Mouse (Mus musculus) heart, embryonic 10.5 days (tissue): ENCODE results near the gene Cdk5rap2. TPM values are rescaled to one million over a fixed set of nuclear protein-coding genes. Genes with fewer than 3 reads are reported as not detected.

Experiments
- DNase-seq: peaks from one replicate; pipeline ENCODE4 v3.0.0-alpha.2; 2017; ENCODE audit warnings: low spot score
- H3K27ac ChIP-seq: fragments of 300-500 bp; sonication (generic); 2 replicates; pipeline ENCODE4 v1.5.1; 2016; ENCODE audit warnings: mild to moderate bottlenecking
- H3K27me3 ChIP-seq: fragments of 300-500 bp; sonication (generic); 2 replicates; pipeline ENCODE4 v1.6.1; 2016; ENCODE audit warnings: mild to moderate bottlenecking; ENCODE audit not compliant: poor library complexity, insufficient read depth, severe bottlenecking
- H3K36me3 ChIP-seq: fragments of 300-500 bp; sonication (generic); 2 replicates; pipeline ENCODE4 v1.6.1; 2016; ENCODE audit warnings: mild to moderate bottlenecking, moderate library complexity
- H3K4me1 ChIP-seq: fragments of 300-500 bp; sonication (generic); 2 replicates; pipeline ENCODE4 v1.6.1; 2016; ENCODE audit warnings: mild to moderate bottlenecking
- H3K4me3 ChIP-seq: fragments of 300-500 bp; sonication (generic); 2 replicates; pipeline ENCODE4 v1.5.1; 2016; ENCODE audit warnings: mild to moderate bottlenecking, moderate library complexity
- H3K9me3 ChIP-seq: fragments of 300-500 bp; sonication (generic); 2 replicates; pipeline ENCODE4 v1.6.1; 2016; ENCODE audit warnings: mild to moderate bottlenecking, moderate library complexity
- WGBS: fragments of 180-500 bp; shearing (Covaris S2); methylation state at CpG from one replicate; pipeline ENCODE4 v1.1.7; 2016; 5-methylcytosine and 5-hydroxymethylcytosine counted together
- polyA plus RNA-seq: library from polyadenylated mRNA; unstranded; fragments of >200 nt; fragmentation: Nextera tagmentation; extraction: Ambion mirVana; gene quantifications from 2 replicates; pipeline ENCODE4 v1.2.1, GENCODE M21; 2016

The Cdk5rap2 gene
- polyA plus RNA-seq, 1 experiment from 2014 or later, result 17.7 TPM

DNA sequence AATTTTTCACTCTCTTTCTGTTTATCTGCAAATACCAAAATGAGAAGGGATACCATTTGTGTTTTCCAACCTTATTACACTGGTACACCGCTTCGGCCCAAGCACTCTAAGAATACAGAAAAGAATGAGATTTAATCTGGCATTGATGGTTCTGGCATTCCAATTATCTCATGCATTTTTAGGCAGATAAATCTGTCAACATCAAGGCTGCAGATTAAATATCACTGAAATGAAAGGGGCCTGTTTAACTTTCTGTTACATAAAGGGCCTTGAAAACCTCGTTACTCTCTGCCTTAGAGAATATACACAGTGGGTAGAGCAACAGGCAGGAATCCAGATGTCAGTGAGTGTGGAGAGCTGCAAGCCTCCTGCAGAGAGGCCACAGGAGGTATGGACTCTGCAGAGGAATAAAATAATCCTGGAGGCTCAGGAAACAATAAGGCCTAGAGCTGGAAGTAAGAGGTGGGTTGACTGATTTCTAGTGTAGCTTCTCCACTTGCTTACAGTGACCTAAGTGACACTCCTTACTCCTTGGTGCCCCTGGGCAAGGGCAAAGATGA lies 166.6 kb downstream of the Cdk5rap2 start:
- Histone ChIP-seq H3K4me3 (no peak overlapping the region), H3K27me3 (no peaks in the 10 kb centered on the region), H3K4me1 (no peaks in the 10 kb centered on the region; the same call in 1 of the 2 replicates), H3K27ac (no peak overlapping the region), H3K36me3 (peaks cover 63% of the 10 kb centered on the region), H3K9me3 (no peaks in the 10 kb centered on the region)
- no peak for DNase-seq
- 64% methylated on average over 3 of the region's 3 CpGs for WGBS

DNA sequence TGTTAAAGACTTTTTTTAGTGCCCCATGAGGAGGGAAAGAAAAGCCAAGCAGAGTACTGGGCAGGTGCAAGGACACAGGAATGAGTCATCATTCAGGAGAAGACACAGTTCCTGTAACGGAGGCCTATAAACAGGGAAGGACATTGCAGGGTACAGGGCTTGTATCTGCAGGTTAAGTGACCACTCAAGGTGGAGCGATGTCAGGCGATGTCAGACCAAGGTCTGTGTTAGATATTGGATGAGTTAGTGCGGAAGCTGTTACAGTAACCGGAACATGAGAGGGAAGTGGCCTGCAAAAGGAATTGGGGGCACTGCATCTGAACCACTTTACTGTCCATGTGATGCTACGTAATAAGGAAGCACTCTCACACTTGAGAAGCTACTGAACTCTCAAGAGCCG lies 170.5 kb downstream of the Cdk5rap2 start:
- Histone ChIP-seq H3K4me1 (no peaks in the 10 kb centered on the region; the same call in 1 of the 2 replicates), H3K36me3 (peaks cover 76% of the 10 kb centered on the region), H3K27me3 (no peaks in the 10 kb centered on the region), H3K9me3 (no peaks in the 10 kb centered on the region), H3K27ac (no peak overlapping the region), H3K4me3 (no peak overlapping the region)
- DNase-seq, result no peak
- 81% methylated on average over 7 of the region's 7 CpGs for WGBS

DNA sequence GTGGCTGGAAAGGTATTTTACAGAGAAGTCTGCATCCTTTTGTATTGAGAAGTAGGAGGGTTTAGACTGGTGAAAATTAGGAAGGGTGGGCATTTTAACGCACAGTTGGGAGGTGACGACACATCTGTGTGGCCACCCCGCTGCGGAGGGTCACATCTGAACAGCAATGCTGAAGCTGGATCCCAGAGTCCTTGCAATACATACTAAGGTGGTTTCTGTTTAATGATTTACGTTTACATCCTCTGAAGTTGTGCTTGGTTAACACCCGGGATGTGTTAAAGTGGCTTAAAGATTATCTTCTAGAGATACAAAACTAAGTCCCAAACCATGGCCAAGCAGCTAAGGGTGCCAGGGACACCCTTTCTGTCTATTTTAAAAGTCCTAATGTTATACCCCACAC lies 171.4 kb downstream of the Cdk5rap2 start:
- no peak overlapping the region for H3K27ac ChIP-seq
- H3K4me1 ChIP-seq, result no peaks in the 10 kb centered on the region; the same call in 1 of the 2 replicates
- H3K27me3 ChIP-seq, result no peaks in the 10 kb centered on the region
- no peak overlapping the region for H3K4me3 ChIP-seq
- no peak for DNase-seq
- H3K9me3 ChIP-seq, result no peaks in the 10 kb centered on the region
- 90% methylated on average over 6 of the region's 6 CpGs for WGBS
- H3K36me3 ChIP-seq, result peaks cover 73% of the 10 kb centered on the region

DNA sequence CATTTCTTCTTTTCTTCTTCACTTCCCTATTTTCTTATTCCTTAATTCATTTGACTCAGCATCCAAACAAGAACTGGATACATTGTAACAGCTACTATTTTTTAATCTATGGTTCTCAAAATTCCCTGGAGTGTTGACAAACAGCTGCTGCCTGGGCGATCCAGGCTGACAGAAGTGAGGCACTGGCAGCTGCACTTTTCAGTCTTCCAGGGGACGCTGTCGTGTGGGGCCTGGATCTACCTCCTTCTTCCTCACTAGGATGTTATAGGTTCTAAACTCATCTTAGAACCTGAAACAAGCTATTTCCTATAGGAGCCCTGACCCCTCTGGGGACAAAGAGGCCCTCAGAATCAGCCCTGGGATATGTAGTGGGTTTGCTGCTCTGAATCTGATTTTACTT lies 177.9 kb downstream of the Cdk5rap2 start:
- H3K36me3 ChIP-seq, result peaks cover 38% of the 10 kb centered on the region

DNA sequence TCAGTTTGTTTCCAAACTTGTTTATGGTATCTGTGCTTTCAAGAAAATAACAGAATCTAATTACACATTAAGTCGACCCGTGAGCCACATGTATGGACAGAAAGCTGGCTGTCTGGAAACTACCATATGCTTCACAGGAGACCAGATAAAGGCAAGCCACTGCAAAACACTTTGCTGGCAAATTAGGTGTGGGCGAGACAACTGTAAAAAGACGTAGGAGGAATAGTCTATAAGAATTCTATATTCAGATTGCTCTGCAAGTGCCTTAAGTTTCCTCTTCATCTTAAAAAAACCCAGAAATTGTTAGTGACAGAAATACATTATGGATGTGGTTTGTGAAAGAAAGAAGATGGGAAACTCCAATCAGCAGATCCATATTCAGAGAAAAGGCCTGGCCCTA lies 180.4 kb downstream of the Cdk5rap2 start:
- WGBS, result 91% methylated on average over 4 of the region's 4 CpGs
- Histone ChIP-seq H3K9me3 (no peaks in the 10 kb centered on the region), H3K27me3 (no peaks in the 10 kb centered on the region), H3K27ac (no peak overlapping the region), H3K4me1 (no peaks in the 10 kb centered on the region), H3K4me3 (no peak overlapping the region), H3K36me3 (peaks cover 32% of the 10 kb centered on the region)
- no peak for DNase-seq

More for the DNA sequence above, 177.9 kb downstream of the Cdk5rap2 start:
- no peak overlapping the region for H3K27ac ChIP-seq
- 86% methylated on average over 3 of the region's 3 CpGs for WGBS
- DNase-seq, result no peak
- no peaks in the 10 kb centered on the region for H3K9me3 ChIP-seq
- H3K4me1 ChIP-seq, result no peaks in the 10 kb centered on the region
- no peaks in the 10 kb centered on the region for H3K27me3 ChIP-seq
- H3K4me3 ChIP-seq, result no peak overlapping the region

DNA sequence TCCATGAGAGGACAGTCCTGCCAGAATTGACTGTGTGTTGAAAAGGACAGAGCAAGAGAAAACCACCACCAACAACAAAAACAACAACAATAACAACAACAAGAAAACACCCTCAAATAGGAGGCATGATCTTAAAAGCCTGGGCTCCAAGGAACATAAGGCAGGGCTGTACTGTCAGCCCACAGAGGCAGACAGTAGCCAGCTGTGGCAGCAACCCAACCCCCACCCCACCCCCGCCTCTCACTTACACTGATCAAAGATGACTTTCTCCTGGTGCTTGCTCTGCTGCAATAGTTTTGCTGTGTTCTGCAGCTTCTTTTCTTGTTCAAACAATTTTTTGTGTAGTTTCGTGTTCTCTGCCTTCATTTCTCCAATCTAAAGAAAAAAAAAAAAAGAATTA lies 181.9 kb downstream of the Cdk5rap2 start:
- no peak for DNase-seq
- 71% methylated on average over 2 of the region's 2 CpGs for WGBS
- Histone ChIP-seq H3K9me3 (no peaks in the 10 kb centered on the region), H3K4me3 (no peak overlapping the region), H3K27ac (no peak overlapping the region), H3K4me1 (no peaks in the 10 kb centered on the region), H3K27me3 (no peaks in the 10 kb centered on the region), H3K36me3 (peaks cover 30% of the 10 kb centered on the region)

DNA sequence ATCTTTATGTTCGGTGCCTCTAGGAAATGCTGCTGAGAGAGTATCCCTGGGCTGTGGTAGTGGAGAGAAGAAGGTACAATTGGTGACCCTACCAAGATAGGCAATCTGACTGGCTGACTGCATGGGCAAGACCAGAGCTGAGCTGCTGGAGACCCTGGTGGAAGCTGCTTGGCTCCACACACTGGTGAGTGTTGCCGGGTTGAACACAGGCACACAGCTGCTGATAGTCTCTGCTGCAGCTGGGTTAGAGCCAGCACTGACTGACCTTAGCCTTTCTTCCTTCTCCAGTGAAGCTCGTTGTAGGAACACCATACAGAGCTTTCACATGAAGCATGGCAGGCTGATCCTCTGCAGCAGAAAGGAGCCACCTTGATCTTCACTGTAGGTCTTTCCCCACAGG lies 182.6 kb downstream of the Cdk5rap2 start:
- Histone ChIP-seq H3K36me3 (peaks cover 34% of the 10 kb centered on the region), H3K27ac (no peak overlapping the region), H3K27me3 (no peaks in the 10 kb centered on the region), H3K9me3 (no peaks in the 10 kb centered on the region), H3K4me3 (no peak overlapping the region), H3K4me1 (no peaks in the 10 kb centered on the region)
- no peak for DNase-seq
- WGBS, result 92% methylated on average over 3 of the region's 3 CpGs

DNA sequence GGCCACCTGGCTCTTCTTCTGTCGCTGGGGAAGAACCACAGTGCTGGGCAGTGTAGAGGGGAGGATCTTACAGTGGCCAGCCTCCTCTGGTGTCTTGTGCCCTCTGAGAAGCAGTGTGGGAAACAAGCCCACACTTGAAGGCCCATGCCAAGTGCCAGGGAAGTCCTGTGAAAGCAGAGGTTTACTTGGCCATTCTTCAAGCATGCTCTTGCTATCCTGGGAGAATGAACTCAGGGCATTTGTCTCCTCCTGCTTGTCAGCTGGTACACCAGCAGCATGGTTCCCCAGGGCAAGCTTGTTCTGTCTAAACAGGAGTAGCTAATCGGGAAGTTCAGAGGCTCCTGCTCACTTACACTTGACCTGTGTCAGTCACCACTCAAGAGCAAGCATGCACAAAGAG lies 185.7 kb downstream of the Cdk5rap2 start:
- H3K9me3 ChIP-seq, result no peaks in the 10 kb centered on the region
- 0 out of 2 replicates have a peak, but pooled peaks cover 3% of the 10 kb centered on the region for H3K4me1 ChIP-seq
- peaks cover 49% of the 10 kb centered on the region for H3K36me3 ChIP-seq
- DNase-seq, result no peak
- WGBS, result 86% methylated on average over 2 of the region's 2 CpGs
- H3K27me3 ChIP-seq, result no peaks in the 10 kb centered on the region
- H3K27ac ChIP-seq, result no peak overlapping the region
- no peak overlapping the region for H3K4me3 ChIP-seq

DNA sequence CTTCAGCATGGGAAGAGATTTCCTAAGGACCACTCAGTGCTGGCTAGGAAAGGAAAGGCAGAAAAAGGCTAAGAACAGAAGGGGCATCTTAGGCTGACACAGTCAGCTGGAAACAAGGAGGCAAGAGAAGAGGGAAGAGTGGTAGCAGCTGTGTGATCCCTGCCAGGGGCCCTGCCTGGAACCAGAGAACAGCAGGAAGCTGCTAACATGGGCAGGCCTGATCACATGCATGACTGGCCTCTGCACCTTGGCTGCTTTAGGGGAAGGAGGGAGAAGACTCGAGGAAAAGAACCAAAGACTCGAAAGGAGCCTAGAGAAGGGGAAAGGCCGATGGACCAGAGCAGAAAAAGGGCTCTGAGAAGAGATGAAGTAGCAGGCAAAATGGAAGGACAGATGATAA lies 188.4 kb downstream of the Cdk5rap2 start:
- Histone ChIP-seq H3K4me1 (0 out of 2 replicates have a peak, but pooled peaks cover 3% of the 10 kb centered on the region), H3K27ac (no peak overlapping the region), H3K36me3 (peaks cover 44% of the 10 kb centered on the region), H3K4me3 (no peak overlapping the region), H3K27me3 (no peaks in the 10 kb centered on the region), H3K9me3 (no peaks in the 10 kb centered on the region)
- DNase-seq, result no peak
- WGBS, result 81% methylated on average over 3 of the region's 3 CpGs

DNA sequence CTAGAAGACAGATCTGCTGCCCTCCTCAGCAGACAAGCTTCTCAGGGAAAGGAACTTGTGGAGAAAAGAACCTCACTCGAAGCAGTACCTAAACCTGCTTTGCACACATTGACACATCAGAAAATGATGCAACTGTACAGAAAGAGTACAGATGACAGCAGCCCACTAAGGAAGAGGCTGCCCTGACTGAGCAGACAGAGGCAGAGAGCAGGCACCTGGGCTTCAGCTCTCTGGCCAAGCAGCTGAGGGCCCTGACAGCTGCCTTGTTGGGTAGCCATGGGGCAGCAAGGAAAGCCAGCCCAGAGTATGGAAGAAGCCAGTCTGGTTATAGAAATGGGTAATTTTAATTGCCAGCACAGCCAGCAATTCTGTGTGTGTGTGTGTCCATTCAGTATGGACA lies 188.9 kb downstream of the Cdk5rap2 start:
- H3K27me3 ChIP-seq, result no peaks in the 10 kb centered on the region
- 0 out of 2 replicates have a peak, but pooled peaks cover 3% of the 10 kb centered on the region for H3K4me1 ChIP-seq
- peaks cover 42% of the 10 kb centered on the region for H3K36me3 ChIP-seq
- 94% methylated on average over 1 of the region's 1 CpGs for WGBS
- no peak for DNase-seq
- H3K9me3 ChIP-seq, result no peaks in the 10 kb centered on the region
- H3K27ac ChIP-seq, result no peak overlapping the region
- H3K4me3 ChIP-seq, result no peak overlapping the region

DNA sequence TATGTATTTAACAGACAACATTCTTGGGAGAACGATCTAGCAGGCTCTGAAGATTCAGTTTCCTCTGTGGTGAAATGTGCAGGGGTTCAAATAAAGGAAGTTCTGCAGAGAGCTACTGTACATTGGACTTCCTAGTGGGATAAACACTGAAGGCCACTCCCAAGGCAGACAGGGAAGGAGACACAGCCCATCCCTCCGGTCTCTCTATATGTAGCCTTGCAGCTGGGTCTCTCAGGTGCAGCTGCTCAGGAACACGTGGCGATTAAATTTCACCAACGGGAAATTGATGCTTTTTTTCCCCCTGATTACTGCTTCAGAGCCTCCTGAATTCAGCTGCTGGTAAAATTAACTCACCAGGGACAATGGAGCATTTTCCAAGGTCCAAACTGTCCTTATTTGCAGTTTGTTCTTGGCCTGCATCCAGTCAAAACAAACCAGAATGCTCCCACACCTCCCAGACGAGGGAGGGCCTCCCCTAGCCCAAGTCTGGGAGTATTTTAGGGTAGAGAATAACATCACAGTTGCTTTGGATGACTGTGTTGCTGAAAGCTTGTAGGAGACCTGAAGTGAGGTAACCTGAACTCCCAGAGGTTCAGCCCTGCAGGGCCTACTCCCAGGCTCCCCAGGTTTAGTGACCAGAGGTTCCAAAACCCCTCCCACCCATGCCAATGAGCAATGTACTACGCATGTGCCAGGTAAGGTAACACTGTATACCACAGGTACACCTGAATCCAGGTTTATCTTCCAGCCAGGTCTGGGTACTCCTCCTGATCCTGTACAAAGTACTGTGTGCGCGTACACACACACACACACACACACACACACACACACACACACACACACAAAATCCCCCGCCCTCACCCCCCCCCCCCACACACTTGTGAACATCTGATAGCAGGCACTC lies 189.7 kb downstream of the Cdk5rap2 start:
- no peaks in the 10 kb centered on the region for H3K9me3 ChIP-seq
- H3K36me3 ChIP-seq, result peaks cover 37% of the 10 kb centered on the region
- H3K27ac ChIP-seq, result no peak overlapping the region
- DNase-seq, result no peak
- WGBS, result 70% methylated on average over 8 of the region's 10 CpGs
- H3K4me3 ChIP-seq, result no peak overlapping the region
- H3K4me1 ChIP-seq, result 0 out of 2 replicates have a peak, but pooled peaks cover 3% of the 10 kb centered on the region
- H3K27me3 ChIP-seq, result no peaks in the 10 kb centered on the region

DNA sequence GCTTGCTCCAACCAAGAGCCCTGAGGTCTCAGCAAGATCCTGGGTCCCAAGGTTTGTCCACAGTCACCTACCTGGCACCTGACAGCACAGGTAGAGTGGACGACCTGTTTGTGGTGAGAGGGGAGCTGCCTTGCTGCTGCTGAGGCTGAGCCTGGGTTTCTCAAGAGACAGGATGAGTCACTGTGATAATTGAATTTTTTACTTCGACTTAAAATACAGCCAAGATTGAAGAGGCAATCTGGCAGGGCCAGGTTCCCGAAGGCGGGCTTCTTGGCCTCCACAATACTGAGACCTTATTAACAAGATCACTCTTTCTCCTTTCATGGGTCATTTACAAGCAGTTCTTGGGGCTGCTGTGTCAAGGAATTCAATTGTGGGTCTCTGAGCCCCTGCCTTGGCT lies 190.5 kb downstream of the Cdk5rap2 start:
- WGBS, result 86% methylated on average over 4 of the region's 4 CpGs
- no peak for DNase-seq
- no peak overlapping the region for H3K4me3 ChIP-seq
- no peaks in the 10 kb centered on the region for H3K27me3 ChIP-seq
- no peaks in the 10 kb centered on the region for H3K9me3 ChIP-seq
- H3K36me3 ChIP-seq, result peaks cover 37% of the 10 kb centered on the region
- H3K4me1 ChIP-seq, result 0 out of 2 replicates have a peak, but pooled peaks cover 3% of the 10 kb centered on the region
- no peak overlapping the region for H3K27ac ChIP-seq

DNA sequence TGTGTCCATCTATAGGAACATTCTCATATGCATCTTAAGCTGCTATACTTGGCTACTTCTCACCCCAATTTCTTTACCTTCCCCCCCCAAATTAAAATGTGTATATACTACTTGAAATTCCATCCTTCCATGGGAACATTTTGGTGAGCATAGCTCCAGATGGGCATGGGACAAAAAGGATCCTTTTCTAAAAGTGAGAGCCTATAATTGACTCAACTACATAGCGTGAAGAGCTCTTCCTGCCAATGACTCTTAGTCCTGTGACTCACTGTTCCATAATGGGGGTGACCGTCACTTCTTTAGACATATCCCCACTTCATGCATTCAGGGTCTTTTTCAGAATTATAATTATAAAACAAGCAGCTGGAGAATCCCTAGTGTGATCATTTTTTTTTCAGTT lies 224.3 kb downstream of the Cdk5rap2 start:
- H3K4me3 ChIP-seq, result no peak overlapping the region
- H3K27me3 ChIP-seq, result no peaks in the 10 kb centered on the region
- WGBS, result 88% methylated on average over 2 of the region's 2 CpGs
- DNase-seq, result no peak
- H3K27ac ChIP-seq, result no peak overlapping the region
- no peaks in the 10 kb centered on the region for H3K9me3 ChIP-seq
- H3K36me3 ChIP-seq, result no peaks in the 10 kb centered on the region
- no peaks in the 10 kb centered on the region for H3K4me1 ChIP-seq
